Mouse (Mus musculus): ENCODE results near the gene Ggact.

Ggact gene

DNA sequence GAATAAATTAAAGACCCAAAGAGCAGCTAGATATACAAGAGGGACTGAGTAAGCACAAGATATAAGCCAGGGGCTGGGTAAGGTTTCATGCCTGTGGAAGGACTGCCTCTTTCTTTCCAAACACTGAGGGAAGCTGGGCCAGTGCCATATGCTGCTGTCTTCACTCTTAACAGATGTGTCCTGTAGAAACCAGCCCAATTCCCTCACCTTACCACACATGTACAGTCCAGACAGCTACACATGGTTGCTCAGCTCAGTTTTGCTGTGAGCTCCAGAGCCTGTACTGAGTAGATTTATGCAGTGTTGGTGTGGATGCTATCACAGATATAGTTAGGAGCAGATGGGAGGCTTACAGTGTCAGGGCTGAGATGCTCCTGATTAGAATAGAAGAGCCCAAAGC, 12.9 kb downstream of the Ggact start:
- no peak for DNase-seq (ENCODE audit: extremely low spot score, low spot score)

- DNase-seq (ENCODE audit: extremely low spot score, low spot score) = no peak
These were observed 15.0 kb downstream of the Ggact start for GRCm38 (mm10) chr14:122898550-122898949.

- DNase-seq (ENCODE audit: extremely low spot score, low spot score) = no peak
These were observed 17.5 kb downstream of the Ggact start for GRCm38 (mm10) chr14:122896106-122896505.

DNA sequence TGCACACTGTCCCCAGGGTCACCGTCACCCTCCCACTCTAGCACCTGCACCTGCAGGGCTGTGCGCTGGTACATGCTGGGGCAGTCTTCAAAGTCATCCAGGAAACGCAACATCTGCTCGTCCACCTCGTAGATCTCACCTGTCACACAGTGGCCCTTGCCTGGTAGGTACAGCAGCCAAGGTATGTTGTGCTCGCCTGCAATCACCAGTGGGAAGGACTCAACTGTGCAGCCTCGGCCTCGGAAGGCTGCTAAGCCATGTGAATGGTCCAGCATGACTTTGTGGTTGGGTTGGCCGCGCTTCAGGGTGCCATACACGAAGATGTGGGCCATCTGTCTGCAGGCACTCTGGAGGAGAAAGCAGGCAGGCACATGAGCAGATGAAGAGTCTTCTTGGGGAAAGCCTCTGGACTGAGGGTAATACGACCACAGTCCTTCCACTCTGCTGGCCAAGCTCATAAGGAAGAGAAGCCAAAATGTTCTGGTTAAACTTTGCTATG, 22.0 kb downstream of the Ggact start:
- no peak for DNase-seq (ENCODE audit: extremely low spot score, low spot score)

DNA sequence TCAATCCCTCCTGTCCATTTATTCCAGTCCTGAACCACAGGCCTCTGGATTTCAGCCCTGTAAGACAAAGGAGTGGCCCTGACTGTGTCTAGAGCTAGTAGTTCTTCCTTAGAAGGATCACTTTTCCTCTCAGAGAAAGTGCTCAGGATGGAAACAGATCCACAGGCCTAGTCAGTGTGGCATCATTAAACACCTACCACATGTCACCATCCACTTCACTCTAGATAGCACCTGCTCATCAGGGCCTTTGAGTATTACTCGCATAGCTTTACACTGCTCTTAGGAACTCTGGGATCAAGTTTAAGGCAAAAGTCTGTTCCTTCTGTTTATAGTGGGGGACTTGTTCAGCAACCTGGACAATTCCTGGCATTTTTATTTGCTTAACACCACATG, 25.1 kb downstream of the Ggact start:
- DNase-seq (ENCODE audit: extremely low spot score, low spot score) = no peak

- DNase-seq (ENCODE audit: extremely low spot score, low spot score) = no peak
These were observed 25.7 kb downstream of the Ggact start for GRCm38 (mm10) chr14:122887702-122888479.

DNA sequence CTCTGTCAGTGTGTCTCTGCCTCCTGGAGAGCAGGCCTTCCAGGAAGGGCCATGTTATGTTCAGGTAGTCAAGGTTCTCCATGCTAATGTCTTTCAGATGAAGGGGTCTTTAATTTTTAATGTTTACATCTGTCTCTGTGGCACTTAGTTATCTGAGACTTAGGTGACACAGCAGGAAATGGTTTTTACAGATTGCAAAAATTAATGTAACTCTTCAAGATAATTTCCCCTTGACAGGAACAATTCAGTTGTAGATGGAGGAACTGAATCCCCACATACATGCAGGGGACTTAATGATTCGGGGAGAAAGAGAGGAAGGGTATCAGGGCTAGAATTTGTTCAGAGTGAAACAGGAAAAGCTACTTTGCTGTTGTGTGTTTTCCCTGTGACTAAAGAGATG, 26.3 kb downstream of the Ggact start:
- no peak for DNase-seq (ENCODE audit: extremely low spot score, low spot score)

DNA sequence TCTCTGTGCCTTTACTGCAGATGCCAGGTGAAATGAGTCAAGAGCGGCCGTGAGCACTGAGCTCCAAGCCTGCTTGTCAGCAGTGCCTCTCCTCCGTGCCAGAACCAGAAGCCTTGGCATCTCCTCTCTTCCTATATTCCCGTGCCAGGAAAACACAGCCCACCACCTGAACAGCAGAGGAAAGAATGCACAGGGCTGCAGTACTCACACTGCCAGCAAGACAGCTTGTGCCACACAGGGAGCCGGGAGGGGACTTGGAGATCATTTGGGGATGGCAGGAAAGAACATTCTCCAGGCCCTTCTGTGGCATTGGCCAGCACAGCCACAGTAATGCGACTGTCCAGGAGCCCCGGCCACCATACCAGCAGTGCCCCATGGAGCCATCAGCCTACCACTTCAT, 27.7 kb downstream of the Ggact start:
- DNase-seq (ENCODE audit: extremely low spot score, low spot score) = no peak

DNA sequence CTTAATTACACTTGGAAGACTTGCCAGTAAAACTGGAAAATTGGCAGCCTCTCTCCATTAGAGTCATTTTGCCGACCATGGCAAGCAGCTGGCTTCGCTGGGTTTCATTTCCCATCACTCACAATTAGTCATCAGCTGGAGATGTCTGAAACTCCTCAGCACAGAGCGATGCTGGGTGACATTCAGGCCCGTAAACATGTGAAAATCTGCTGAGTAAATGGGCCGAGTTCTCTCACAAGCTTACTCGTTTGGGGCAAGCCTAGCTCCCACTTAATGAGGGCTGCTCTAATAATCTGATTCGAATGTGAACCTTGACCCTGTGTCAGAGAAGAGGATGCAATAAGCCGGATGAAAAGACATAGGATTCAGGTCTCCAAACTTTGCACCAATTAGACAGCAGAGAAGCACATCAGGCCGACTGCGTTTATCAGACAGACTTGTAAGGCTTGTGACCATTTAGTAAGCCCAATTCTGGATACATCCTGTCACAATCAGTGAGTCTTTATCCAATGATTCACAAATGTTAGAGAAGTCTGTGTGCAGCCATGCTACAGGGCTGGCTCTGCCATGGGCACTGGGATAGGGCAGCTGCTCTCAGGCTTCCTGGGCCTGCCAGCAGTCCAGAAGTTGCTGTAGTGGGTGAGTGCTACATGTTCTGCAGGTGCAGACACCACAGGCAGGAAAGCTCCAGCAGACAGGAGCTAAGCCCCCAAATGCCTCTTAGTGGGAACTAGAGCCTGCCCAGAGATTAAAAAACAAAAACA, 29.6 kb downstream of the Ggact start:
- DNase-seq (ENCODE audit: extremely low spot score, low spot score) = no peak

DNA sequence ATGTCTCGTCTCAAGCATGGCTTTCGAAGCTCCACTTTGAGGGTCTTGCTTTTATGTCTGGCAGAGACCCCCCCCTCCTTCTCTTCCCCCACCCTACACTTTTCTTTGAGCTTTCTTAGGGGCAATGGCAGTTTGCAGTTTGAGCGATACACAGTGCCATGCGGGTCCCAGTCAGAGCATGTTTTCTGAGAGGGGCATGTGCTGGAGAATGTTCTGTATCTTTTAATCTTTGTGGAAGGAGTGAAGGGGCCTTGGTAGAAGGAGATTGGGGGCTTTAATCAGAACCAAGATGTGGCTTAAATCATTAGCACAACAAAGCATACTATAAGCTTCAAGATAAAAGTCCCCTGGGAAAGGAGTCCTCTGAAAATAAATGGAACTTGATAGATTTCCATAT, 30.1 kb downstream of the Ggact start:
- no peak for DNase-seq (ENCODE audit: extremely low spot score, low spot score)

DNA sequence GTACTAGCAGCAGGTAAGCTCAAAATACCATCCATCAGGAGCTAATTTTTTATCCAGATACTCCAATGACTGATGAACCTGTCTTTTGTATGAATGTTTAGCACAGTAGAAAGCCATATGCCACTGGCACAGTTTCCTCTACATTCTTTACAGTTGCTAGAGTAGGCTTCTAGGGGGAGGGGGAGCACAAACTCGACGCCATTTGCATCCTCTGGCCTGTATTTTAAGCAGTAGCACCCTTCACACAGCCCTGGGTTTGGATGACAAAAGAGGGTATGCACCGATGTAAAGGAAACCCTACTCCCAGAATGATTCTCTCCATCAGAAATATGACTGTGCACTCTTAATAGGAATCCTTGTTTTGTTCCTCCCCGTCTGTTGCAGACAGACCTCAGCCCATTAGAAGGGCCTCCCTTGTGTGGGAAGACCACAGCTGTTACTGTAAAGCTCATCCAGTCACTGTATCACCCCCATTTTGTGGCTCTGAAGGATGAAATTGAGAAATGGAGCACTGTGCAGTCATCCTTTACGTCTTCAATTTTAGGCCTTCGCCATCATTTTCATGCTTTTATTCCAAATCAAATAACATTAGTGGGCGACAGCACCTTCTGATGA, 30.7 kb downstream of the Ggact start:
- DNase-seq (ENCODE audit: extremely low spot score, low spot score) = no peak

DNA sequence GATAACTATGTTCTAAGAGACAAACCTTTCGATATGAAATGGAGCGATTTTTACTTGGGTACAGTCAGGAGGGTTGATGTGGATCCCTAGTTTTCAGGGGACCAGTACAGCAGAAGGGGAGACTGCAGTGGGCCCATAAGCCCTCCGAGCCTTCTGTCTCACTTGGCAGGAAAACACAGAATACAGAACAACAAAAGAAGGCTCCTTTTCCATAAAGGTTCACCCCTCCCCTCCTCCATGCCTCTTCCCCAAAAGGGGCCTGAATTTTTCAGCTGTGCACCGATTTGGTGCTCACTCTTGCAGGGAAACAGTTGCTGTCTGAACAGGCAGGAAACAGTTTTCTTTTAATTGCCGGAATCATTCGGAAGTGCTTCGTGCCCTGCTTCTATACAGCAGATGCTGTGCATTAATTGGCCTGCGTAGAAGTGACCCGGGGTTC, 31.3 kb downstream of the Ggact start:
- no peak for DNase-seq (ENCODE audit: extremely low spot score, low spot score)

DNA sequence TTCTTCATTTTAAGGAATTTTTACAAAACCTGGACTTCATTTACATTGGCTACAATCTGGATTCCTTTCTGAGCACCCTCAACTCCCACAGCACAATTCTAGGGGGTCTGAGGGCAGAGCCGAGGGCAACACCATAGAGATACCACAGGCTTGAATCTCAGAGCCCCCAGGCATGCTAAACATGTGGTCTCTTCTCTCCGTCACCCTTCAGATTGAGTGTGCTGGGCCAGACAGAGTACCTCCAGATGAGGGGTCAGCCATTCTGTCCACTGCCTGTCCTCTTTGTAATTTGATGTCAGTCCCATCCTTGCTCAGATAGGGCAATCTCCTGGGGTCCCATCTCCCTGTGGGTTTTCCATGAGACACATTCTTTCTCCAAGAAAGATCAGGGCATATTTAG, 31.9 kb downstream of the Ggact start:
- DNase-seq (ENCODE audit: extremely low spot score, low spot score) = no peak

- no peak for DNase-seq (ENCODE audit: extremely low spot score, low spot score)
These were observed 33.3 kb downstream of the Ggact start for GRCm38 (mm10) chr14:122880291-122880690.

DNA sequence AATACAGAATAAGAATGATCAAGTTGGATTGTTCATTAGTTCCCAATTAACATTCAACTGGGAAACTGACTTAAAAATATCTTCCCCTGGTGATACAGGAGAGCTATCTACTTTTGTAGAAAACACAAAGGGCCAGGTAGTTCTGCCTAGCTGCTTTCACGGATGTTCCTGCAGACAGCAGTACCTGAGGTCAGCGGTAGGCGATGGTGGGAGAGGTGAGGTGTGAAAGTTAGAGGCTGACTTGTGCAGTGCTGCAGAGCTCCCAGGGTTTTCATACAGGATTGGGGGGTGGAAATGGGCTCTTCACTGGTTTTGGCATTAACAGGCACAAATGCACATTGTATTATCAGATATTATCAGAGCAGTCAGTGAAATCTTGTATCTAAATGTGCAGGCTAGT, 35.8 kb downstream of the Ggact start:
- DNase-seq (ENCODE audit: extremely low spot score, low spot score) = no peak

GRCm38 (mm10) chr14:122876723-122877122, 36.8 kb downstream of the Ggact start:
- no peak for DNase-seq (ENCODE audit: extremely low spot score, low spot score)

- peak; percentile 80 for DNase-seq (ENCODE audit: extremely low spot score, low spot score)
These were observed 37.4 kb downstream of the Ggact start for GRCm38 (mm10) chr14:122876163-122876562.

DNA sequence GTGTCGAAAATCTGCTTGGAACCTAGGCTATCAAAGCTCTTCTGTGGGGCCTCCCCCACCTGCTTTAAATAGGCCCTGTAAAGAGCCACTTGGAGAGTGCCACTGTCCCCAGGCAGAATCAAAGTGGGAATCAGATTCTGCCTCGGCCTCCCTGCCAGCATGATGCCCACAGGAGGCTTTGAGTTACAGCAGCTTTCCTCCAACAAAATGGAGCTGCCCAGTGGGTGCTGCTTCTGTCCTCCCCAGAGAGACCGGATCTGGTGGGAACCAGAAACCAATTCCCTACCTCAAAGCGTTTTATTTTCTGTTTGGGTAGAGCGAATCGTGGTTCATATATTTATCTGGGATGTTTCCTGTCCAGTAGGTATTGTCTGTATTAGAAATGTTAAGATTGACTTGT, 37.9 kb downstream of the Ggact start:
- no peak for DNase-seq (ENCODE audit: extremely low spot score, low spot score)

DNA sequence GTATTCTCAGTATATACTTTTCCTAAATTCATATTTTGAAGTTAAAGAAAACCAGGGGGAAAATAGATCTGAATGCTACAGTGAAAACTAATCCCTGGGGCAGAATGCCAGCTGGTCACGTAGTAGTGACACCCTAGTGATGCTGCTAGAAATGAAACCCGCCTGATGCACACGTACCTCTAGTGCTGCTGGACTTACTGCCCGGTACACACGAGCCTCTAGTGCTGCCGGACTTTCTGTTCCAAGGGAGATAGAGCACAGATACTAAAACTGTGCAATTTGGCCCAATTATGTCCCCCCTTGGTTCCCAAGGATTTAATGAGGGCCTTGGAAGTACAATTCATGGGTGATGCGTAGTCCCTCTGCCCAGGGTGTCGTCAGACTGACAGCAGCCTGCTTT, 38.5 kb downstream of the Ggact start:
- DNase-seq (ENCODE audit: extremely low spot score, low spot score) = no peak

DNA sequence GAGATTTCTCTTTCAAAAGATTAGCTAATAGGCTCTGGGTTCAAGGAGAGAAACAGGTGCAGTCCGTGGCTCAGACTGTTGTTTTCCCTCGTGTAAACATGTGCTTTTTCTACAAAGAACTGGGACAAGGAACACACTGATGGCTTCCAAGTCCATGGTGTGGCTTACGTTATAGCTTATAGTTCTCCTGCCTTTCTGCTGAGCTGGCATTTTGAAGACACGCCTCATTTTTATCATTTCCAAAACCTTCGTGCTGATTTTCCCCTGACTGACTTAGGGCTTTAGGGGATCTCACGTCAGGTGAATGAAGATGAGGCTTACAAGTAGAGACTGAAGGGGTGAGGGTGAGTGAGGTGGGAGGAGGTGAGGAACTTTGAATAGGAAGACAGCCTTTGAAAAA, 40.9 kb downstream of the Ggact start:
- DNase-seq (ENCODE audit: extremely low spot score, low spot score) = no peak

GRCm38 (mm10) chr14:122871841-122872580, 41.5 kb downstream of the Ggact start:
- no peak for DNase-seq (ENCODE audit: extremely low spot score, low spot score)

DNA sequence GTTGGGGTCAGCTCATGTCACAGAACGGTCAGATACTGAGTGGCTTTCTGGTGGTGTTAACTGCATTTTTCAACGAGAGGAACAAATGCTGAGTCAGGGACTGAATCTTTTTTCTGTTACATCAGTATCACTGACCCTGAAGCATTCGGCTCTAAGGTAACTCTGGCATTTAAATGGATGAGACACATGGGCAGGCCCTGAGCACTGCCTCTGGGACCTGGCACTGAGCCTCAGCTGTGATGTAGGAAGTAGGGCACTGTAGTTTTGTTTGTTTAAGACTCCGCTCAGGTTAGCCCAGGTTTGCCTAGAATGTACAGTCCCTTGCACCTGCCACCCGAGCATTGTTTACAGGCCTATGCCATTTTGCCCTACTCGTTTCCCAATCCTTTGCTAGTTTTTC, 43.7 kb downstream of the Ggact start:
- DNase-seq (ENCODE audit: extremely low spot score, low spot score) = no peak
